Comparison of ENCODE assay signal across 16 mouse cellular contexts in the genomic region with DNA sequence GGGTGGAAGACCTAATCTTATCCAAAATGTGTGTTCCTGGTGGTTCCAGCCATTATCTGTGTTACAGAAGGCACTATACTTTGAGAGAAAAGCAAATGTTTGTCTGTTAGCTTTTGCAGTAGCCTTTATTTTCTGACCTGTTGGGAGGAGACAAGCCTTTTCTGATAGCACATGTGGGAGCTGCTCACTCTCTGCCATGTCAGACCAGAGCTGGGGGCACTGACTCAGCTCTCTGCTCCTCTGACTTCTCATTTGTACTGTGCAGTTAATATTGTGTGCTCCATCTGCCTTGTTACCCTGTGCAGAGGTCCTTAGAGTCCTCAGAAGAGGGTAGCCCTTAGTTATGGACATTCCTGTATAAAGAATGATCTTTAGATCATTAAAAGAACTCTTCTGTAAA. TPM values are rescaled to one million over a fixed set of nuclear protein-coding genes. Genes with fewer than 3 reads are reported as not detected.
DNase-seq lines count a peak whose midpoint lies in the region; ATAC-seq and TF ChIP-seq lines count a peak whose summit lies in the region.
"Had no signal": no experiment of that assay in that cellular context is flagged by ENCODE, and none has a peak within 500 bp of the region (broad histone marks: within the 10 kb centered on the region; RNA-seq: fewer than 3 reads in every experiment).

No protein-coding gene starts in this region.

- no peak overlapping the region for H3K4me3 ChIP-seq in kidney, adult 2 months (ENCODE audit: insufficient read depth, low read depth, low read length)
- no peak overlapping the region for H3K4me3 ChIP-seq in embryonic facial prominence, embryonic 14.5 days (ENCODE audit: low read depth, low read length)
- no peak overlapping the region for H3K4me3 ChIP-seq in liver, postnatal 0 days (ENCODE audit: low read depth, low read length)
- H3K4me3 ChIP-seq: forebrain, embryonic 10.5 days; myocyte had no signal

- peak overlapping the region; percentile 28; the same call in 1 of the 2 replicates for H3K27ac ChIP-seq in kidney, adult 2 months (ENCODE audit: insufficient read depth, low read depth, low read length)
- peak overlapping the region; percentile 21; the same call in 1 of the 2 replicates for H3K27ac ChIP-seq in embryonic facial prominence, embryonic 14.5 days (replicated peaks; ENCODE audit: low read depth, low read length)
- H3K27ac ChIP-seq in liver, postnatal 0 days (ENCODE audit: low read depth), result peak overlapping the region; percentile 19; the same call in 1 of the 2 replicates
- H3K27ac ChIP-seq: forebrain, embryonic 10.5 days had no signal

- H3K4me2 ChIP-seq in embryonic facial prominence, embryonic 14.5 days (ENCODE audit: low read depth, low read length), result no peak overlapping the region
- H3K4me2 ChIP-seq in liver, postnatal 0 days (ENCODE audit: low read depth, low read length), result no peak overlapping the region

- 0 out of 2 replicates have a peak, but pooled peaks cover 2% of the 10 kb centered on the region for H3K9me3 ChIP-seq in embryonic facial prominence, embryonic 14.5 days (ENCODE audit: control insufficient read depth, low read length)
- no peaks in the 10 kb centered on the region for H3K9me3 ChIP-seq in liver, postnatal 0 days (ENCODE audit: low read length)

- no peaks in the 10 kb centered on the region for H3K36me3 ChIP-seq in kidney, adult 2 months (ENCODE audit: control insufficient read depth, insufficient read depth, low read length)
- no peaks in the 10 kb centered on the region for H3K36me3 ChIP-seq in embryonic facial prominence, embryonic 14.5 days (ENCODE audit: control insufficient read depth, insufficient read depth, low read length)
- H3K36me3 ChIP-seq in liver, postnatal 0 days (replicated peaks; ENCODE audit: insufficient read depth, low read length), result no peaks in the 10 kb centered on the region

- DNase-seq in kidney, adult 2 months, result no peak
- DNase-seq in kidney, postnatal 36 days, result no peak
- peak; percentile 14 for DNase-seq in Muller cell, postnatal 12 days (ENCODE audit: inconsistent ontology term)
- no peak for DNase-seq in embryonic facial prominence, embryonic 14.5 days (ENCODE audit: low spot score)
- DNase-seq in liver, postnatal 0 days, result no peak
- no peak for DNase-seq in spleen, adult 12 weeks (ENCODE audit: low spot score)
- DNase-seq in embryo, embryonic 10 days (ENCODE audit: low spot score), result no peak
- DNase-seq: cerebellum, adult 18-20 months; embryo, embryonic 11 days; kidney, adult 18-20 months; lung, adult 2 months; thymus, adult 18-20 months had no signal

- peak; percentile 33 for TF ChIP-seq EP300 in liver, postnatal 0 days (IDR thresholded peaks at IDR 0.05; ENCODE audit: low read depth)

- H3K4me1 ChIP-seq in kidney, adult 2 months (ENCODE audit: control insufficient read depth, insufficient read depth, low read length), result peaks cover 28% of the 10 kb centered on the region
- no peaks in the 10 kb centered on the region for H3K4me1 ChIP-seq in embryonic facial prominence, embryonic 14.5 days (ENCODE audit: control insufficient read depth, insufficient read depth, low read length)
- peaks cover 13% of the 10 kb centered on the region for H3K4me1 ChIP-seq in liver, postnatal 0 days (ENCODE audit: insufficient read depth)
- H3K4me1 ChIP-seq: forebrain, embryonic 10.5 days had no signal

- ATAC-seq in embryonic facial prominence, embryonic 14.5 days (ENCODE audit: low read depth), result no peak
- peak; percentile 56; the same call in 1 of the 2 replicates for ATAC-seq in liver, postnatal 0 days
- ATAC-seq: CD4-positive, CD25-positive, alpha-beta regulatory T cell, adult 4 months had no signal

- no peak overlapping the region for H3K9ac ChIP-seq in embryonic facial prominence, embryonic 14.5 days (ENCODE audit: low read depth, low read length)
- no peak overlapping the region for H3K9ac ChIP-seq in liver, postnatal 0 days (replicated peaks)

- TF ChIP-seq CTCF in kidney, adult 2 months (conservative IDR thresholded peaks at IDR 0.05; ENCODE audit: insufficient read depth, insufficient read length, low read depth, low read length), result no peak
- no peak for TF ChIP-seq CTCF in liver, postnatal 0 days (IDR thresholded peaks at IDR 0.05; ENCODE audit: low read depth)

- no peak for TF ChIP-seq POLR2A in kidney, adult 2 months (IDR thresholded peaks at IDR 0.05; ENCODE audit: low read depth, low read length)

- no peaks in the 10 kb centered on the region for H3K27me3 ChIP-seq in kidney, adult 2 months (replicated peaks; ENCODE audit: control insufficient read depth, insufficient read depth, low read length)
- H3K27me3 ChIP-seq in embryonic facial prominence, embryonic 14.5 days (replicated peaks; ENCODE audit: control insufficient read depth, insufficient read depth, low read length), result no peaks in the 10 kb centered on the region
- H3K27me3 ChIP-seq in liver, postnatal 0 days (ENCODE audit: insufficient read depth, low read length), result no peaks in the 10 kb centered on the region
- H3K27me3 ChIP-seq: Patski had no signal

RNA-seq across cellular contexts. Expression of gene Arhgap32, which starts 2.5 kb away (rescaled TPM):
- polyA plus RNA-seq in kidney, adult 2 months (2012; rRNA removed), result 9.5 and 10.1 TPM in 2 replicates
- 10.9 and 11.5 TPM in 2 replicates for polyA plus RNA-seq in embryonic facial prominence, embryonic 14.5 days (2014; fragmentation: Nextera tagmentation; extraction: Ambion mirVana)
- 0.25 and 0.63 TPM in 2 replicates for polyA plus RNA-seq in liver, postnatal 0 days (2015; fragmentation: Nextera tagmentation; extraction: Ambion mirVana)
- polyA plus RNA-seq: CD4-positive, CD25-positive, alpha-beta regulatory T cell, adult 4 months had no signal
